Comparison of ENCODE assay signal across 7 mouse cellular contexts in genomic region chr15:98662567-98663545, GRCm38 (mm10). TPM values are rescaled to one million over a fixed set of nuclear protein-coding genes. Genes with fewer than 3 reads are reported as not detected.
A peak's percentile ranks its signal among the peaks of the same experiment; 100 is the strongest.
DNase-seq lines count a peak whose midpoint lies in the region; ATAC-seq lines count a peak whose summit lies in the region.

Ddx23 (minus strand) TSS chr15:98662894.

- peaks cover 8% of the 10 kb centered on the region for H3K36me3 ChIP-seq in embryonic facial prominence, embryonic 11.5 days (replicated peaks; ENCODE audit: control insufficient read depth, insufficient read depth, low read depth, low read length)
- peaks cover 32% of the 10 kb centered on the region for H3K36me3 ChIP-seq in limb, embryonic 10.5 days
- H3K36me3 ChIP-seq in midbrain, embryonic 13.5 days: peaks cover 14% of the 10 kb centered on the region

- no peaks in the 10 kb centered on the region for H3K9me3 ChIP-seq in embryonic facial prominence, embryonic 11.5 days (replicated peaks; ENCODE audit: control insufficient read depth, low read length)
- H3K9me3 ChIP-seq in limb, embryonic 10.5 days (replicated peaks): no peaks in the 10 kb centered on the region
- H3K9me3 ChIP-seq in midbrain, embryonic 13.5 days: no peaks in the 10 kb centered on the region

- peak; percentile 97 for DNase-seq in adrenal gland, postnatal 14 days
- peak; percentile 98 for DNase-seq in embryonic facial prominence, embryonic 11.5 days (ENCODE audit: low spot score)
- DNase-seq in kidney, adult 11 months: peak; percentile 96
- peak; percentile 96 for DNase-seq in limb, embryonic 10.5 days (ENCODE audit: low spot score)
- peak; percentile 92 for DNase-seq in spleen, adult 12 weeks (ENCODE audit: low spot score)

- H3K27ac ChIP-seq in embryonic facial prominence, embryonic 11.5 days (replicated peaks; ENCODE audit: low read depth, low read length): peak within 1 kb of the TSS; percentile 83
- peak within 1 kb of the TSS; percentile 98 for H3K27ac ChIP-seq in limb, embryonic 10.5 days
- H3K27ac ChIP-seq in midbrain, embryonic 13.5 days: peak within 1 kb of the TSS; percentile 88

- H3K9ac ChIP-seq in embryonic facial prominence, embryonic 11.5 days (replicated peaks; ENCODE audit: low read length): peak within 1 kb of the TSS; percentile 98
- peak within 1 kb of the TSS; percentile 89 for H3K9ac ChIP-seq in midbrain, embryonic 13.5 days (replicated peaks)

- H3K4me1 ChIP-seq in embryonic facial prominence, embryonic 11.5 days (ENCODE audit: control insufficient read depth, insufficient read depth, low read length): no peaks in the 10 kb centered on the region
- peaks cover 9% of the 10 kb centered on the region; the same call in 1 of the 2 replicates for H3K4me1 ChIP-seq in limb, embryonic 10.5 days
- H3K4me1 ChIP-seq in midbrain, embryonic 13.5 days (replicated peaks): peaks cover 16% of the 10 kb centered on the region

- ATAC-seq in embryonic facial prominence, embryonic 11.5 days (replicated peaks; ENCODE audit: insufficient number of reproducible peaks, low FRiP score, low TSS enrichment, low read depth): peak; percentile 92
- peak; percentile 89 for ATAC-seq in granulocyte monocyte progenitor cell, adult 5-6 weeks (replicated peaks; ENCODE audit: poor library complexity, severe bottlenecking)
- peak; percentile 98 for ATAC-seq in midbrain, embryonic 13.5 days

- peak within 1 kb of the TSS; percentile 94 for H3K4me3 ChIP-seq in embryonic facial prominence, embryonic 11.5 days (ENCODE audit: low read depth, low read length)
- peak within 1 kb of the TSS; percentile 94 for H3K4me3 ChIP-seq in limb, embryonic 10.5 days
- peak within 1 kb of the TSS; percentile 84 for H3K4me3 ChIP-seq in midbrain, embryonic 13.5 days (replicated peaks)

- 4% methylated on average over 47 of the region's 48 CpGs for WGBS in embryonic facial prominence, embryonic 11.5 days
- 5% methylated on average over 48 of the region's 48 CpGs for WGBS in limb, embryonic 10.5 days
- 3% methylated on average over 48 of the region's 48 CpGs for WGBS in midbrain, embryonic 13.5 days

- peak within 1 kb of the TSS; percentile 57 for H3K4me2 ChIP-seq in embryonic facial prominence, embryonic 11.5 days (ENCODE audit: low read depth, low read length)
- peak within 1 kb of the TSS; percentile 78 for H3K4me2 ChIP-seq in midbrain, embryonic 13.5 days (replicated peaks)

- no peaks in the 10 kb centered on the region for H3K27me3 ChIP-seq in embryonic facial prominence, embryonic 11.5 days (ENCODE audit: control insufficient read depth, insufficient read depth, low read length)
- no peaks in the 10 kb centered on the region for H3K27me3 ChIP-seq in limb, embryonic 10.5 days (ENCODE audit: low read depth, poor library complexity, severe bottlenecking)
- no peaks in the 10 kb centered on the region for H3K27me3 ChIP-seq in midbrain, embryonic 13.5 days

RNA-seq across cellular contexts. Expression of gene Ddx23, which starts in this region (rescaled TPM):
- total RNA-seq in adrenal gland, postnatal 14 days (2021): 85.2 and 87.5 TPM in 2 replicates
- polyA plus RNA-seq in embryonic facial prominence, embryonic 11.5 days (2014; fragmentation: Nextera tagmentation; extraction: Ambion mirVana): 20.8 and 22.0 TPM in 2 replicates
- total RNA-seq in granulocyte monocyte progenitor cell, adult 5-6 weeks (2014; fragmentation: Nextera tagmentation): 76.1 and 82.1 TPM in 2 replicates
- total RNA-seq in granulocyte monocyte progenitor cell, adult 5-6 weeks (2017): 79.5 and 103 TPM in 2 replicates
- 21.8 and 25.4 TPM in 2 replicates for polyA plus RNA-seq in limb, embryonic 10.5 days (2016; fragmentation: Nextera tagmentation; extraction: Ambion mirVana)
- polyA plus RNA-seq in midbrain, embryonic 13.5 days (2015; fragmentation: Nextera tagmentation; extraction: Ambion mirVana): 28.6 and 29.5 TPM in 2 replicates

Comparison
In these comparisons a context has a peak if more than half of its experiments do, and no peak if none do; other contexts are left out.
1. Peak in every context shown above with its lines: DNase-seq, ATAC-seq, H3K4me3 ChIP-seq and H3K27ac ChIP-seq.